11 mouse cellular contexts compared by ENCODE assay signal in the genomic region with DNA sequence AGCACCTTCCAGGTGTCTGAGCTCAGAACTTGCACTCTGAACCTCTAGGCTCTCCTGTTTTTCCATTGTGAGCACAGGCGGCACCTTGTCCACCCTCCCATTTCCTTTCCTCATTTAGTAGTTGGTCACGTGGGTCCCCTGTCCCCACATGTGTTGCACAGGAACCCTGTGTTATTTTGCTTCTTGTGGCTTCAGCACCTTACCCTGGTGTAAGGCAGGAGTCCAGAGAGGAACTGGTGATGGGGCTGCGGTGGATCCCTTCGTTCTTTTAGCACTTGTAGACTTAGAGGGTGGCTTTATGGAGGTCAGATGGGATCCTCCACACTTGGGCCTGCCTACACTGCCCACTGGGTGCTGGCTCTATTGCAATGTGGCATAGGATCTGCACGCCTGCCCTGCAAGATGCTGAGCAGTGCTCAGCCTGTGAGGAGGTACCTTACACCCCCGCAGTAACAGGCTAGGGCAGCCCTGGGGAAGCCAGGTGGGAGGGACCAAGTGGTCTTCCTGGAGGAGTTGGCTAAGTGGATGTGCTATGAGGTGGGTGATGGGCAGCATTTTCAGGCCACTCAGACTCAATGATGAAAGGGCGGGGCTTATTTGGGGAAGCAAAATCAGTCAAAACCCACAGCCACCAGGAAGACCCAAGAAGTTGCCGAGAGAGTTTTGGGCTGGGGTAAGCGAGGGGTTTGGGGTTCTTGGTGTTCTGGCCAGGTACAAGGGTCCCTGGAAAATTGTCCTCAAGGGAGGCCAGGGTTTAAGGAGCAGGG. TPM values are rescaled to one million over a fixed set of nuclear protein-coding genes. Genes with fewer than 3 reads are reported as not detected.
DNase-seq lines count a peak whose midpoint lies in the region; ATAC-seq and TF ChIP-seq lines count a peak whose summit lies in the region.
"Had no signal": no experiment of that assay in that cellular context is flagged by ENCODE, and none has a peak within 500 bp of the region (broad histone marks: within the 10 kb centered on the region; RNA-seq: fewer than 3 reads in every experiment).

No protein-coding gene starts in this region.

- 0 out of 2 replicates have a peak, but pooled peaks have one; percentile 35 for TF ChIP-seq POLR2A in thymus, adult 2 months (IDR thresholded peaks at IDR 0.05; ENCODE audit: control insufficient read depth, extremely low read depth, insufficient read depth, low read length, poor library complexity)

- peak overlapping the region; percentile 20 for H3K4me3 ChIP-seq in thymus, adult 2 months (ENCODE audit: control insufficient read depth, insufficient read depth, low read length)
- H3K4me3 ChIP-seq in left cerebral cortex, adult 2 months: no peak overlapping the region
- H3K4me3 ChIP-seq: embryonic facial prominence, embryonic 15.5 days; hindbrain, embryonic 15.5 days; midbrain, embryonic 10.5 days had no signal

- H3K4me1 ChIP-seq in thymus, adult 2 months (replicated peaks; ENCODE audit: control insufficient read depth, insufficient read depth, low read length): peaks cover 74% of the 10 kb centered on the region
- H3K4me1 ChIP-seq: hindbrain, embryonic 15.5 days had no signal

- ATAC-seq in hematopoietic stem cell, adult 5-6 weeks (replicated peaks in 1 of 2; ENCODE audit: insufficient read depth in 1 of 2, low FRiP score in 2 of 2, low TSS enrichment in 1 of 2, low read depth in 1 of 2, poor library complexity in 2 of 2, severe bottlenecking in 2 of 2): peak; percentile 67 to 74
- peak; percentile 67 for ATAC-seq in megakaryocyte, adult 5-6 weeks (ENCODE audit: poor library complexity, severe bottlenecking)

- peak overlapping the region; percentile 64 for H3K27ac ChIP-seq in thymus, adult 2 months (ENCODE audit: control insufficient read depth, insufficient read depth, low read length)
- H3K27ac ChIP-seq in left cerebral cortex, adult 2 months: no peak overlapping the region
- H3K27ac ChIP-seq: embryonic facial prominence, embryonic 15.5 days; hindbrain, embryonic 15.5 days; midbrain, embryonic 10.5 days had no signal

- no peak for TF ChIP-seq CTCF in thymus, adult 2 months (IDR thresholded peaks at IDR 0.05; ENCODE audit: borderline replicate concordance, control insufficient read depth, extremely low read depth, insufficient read depth, low read length, poor library complexity)
- TF ChIP-seq CTCF in left cerebral cortex, adult 2 months (IDR thresholded peaks at IDR 0.05): no peak

- WGBS in thymus, adult 2 months: 15% methylated on average over 9 of the region's 9 CpGs

- DNase-seq in thymus, adult 2 months: peak; percentile 55
- DNase-seq in thymus, postnatal 10 days (ENCODE audit: low spot score in 2 of 2): no peak
- DNase-seq in thymus, postnatal 36 days: peak; percentile 48 to 63
- no peak for DNase-seq in testis, postnatal 14 days (ENCODE audit: low spot score)
- DNase-seq in embryo, embryonic 10 days (ENCODE audit: low spot score): no peak
- no peak for DNase-seq in left cerebral cortex, adult 2 months (ENCODE audit: extremely low spot score in 1 of 2, low spot score in 2 of 2)

- H3K27me3 ChIP-seq in thymus, adult 2 months (ENCODE audit: control insufficient read depth, insufficient read depth, low read length): no peaks in the 10 kb centered on the region
- H3K27me3 ChIP-seq: embryonic facial prominence, embryonic 15.5 days; hindbrain, embryonic 15.5 days had no signal

- H3K36me3 ChIP-seq in thymus, adult 2 months (ENCODE audit: control insufficient read depth, insufficient read depth, low read length): peaks cover 12% of the 10 kb centered on the region
- H3K36me3 ChIP-seq: hindbrain, embryonic 15.5 days; midbrain, embryonic 10.5 days had no signal

- intact Hi-C loops in left cerebral cortex, adult 2 months (cut with DNase I): no loop called here

RNA-seq across cellular contexts. Expression of a gene that starts 21.6 kb away (rescaled TPM):
- polyA plus RNA-seq in thymus, adult 2 months (2012; rRNA removed): 61.7 and 63.7 TPM in 2 replicates
- total RNA-seq in hematopoietic stem cell, adult 5-6 weeks (2017): 51.4 and 64.2 TPM in 2 replicates
- 43.5 and 58.4 TPM in 2 replicates for total RNA-seq in megakaryocyte, adult 5-6 weeks (2015)
- total RNA-seq in megakaryocyte, adult 5-6 weeks (2017): 63.7 and 70.3 TPM in 2 replicates
- 1 to 10 TPM; 4.1 to 4.8 TPM for total RNA-seq in left cerebral cortex, adult 2 months (2021)

Comparison
In these comparisons a context has a peak if more than half of its experiments do, and no peak if none do; other contexts are left out.
1. DNase-seq: peak in thymus, adult 2 months (single experiment) and thymus, postnatal 36 days (2 of 2); none in thymus, postnatal 10 days (0 of 2), testis, postnatal 14 days (single experiment), embryo, embryonic 10 days (single experiment) and left cerebral cortex, adult 2 months (0 of 2).